Mouse (Mus musculus) cerebellum, postnatal 14 days (tissue): ENCODE measurements around the gene Cenpm.

Source experiments
- DNase-seq, 2 experiments: peaks; one replicate each; pipeline ENCODE4 v3.0.0; 2021; ENCODE audit warnings: mixed read lengths in 2 of 2

Cenpm gene

GRCm38 (mm10) chr15:82188481-82189240, 55.9 kb downstream of the Cenpm start:
- peak in 1 of 2 experiments; percentile 81 for DNase-seq

GRCm38 (mm10) chr15:82187924-82188323, 56.6 kb downstream of the Cenpm start:
- no peak for DNase-seq

- DNase-seq = no peak
Observed at GRCm38 (mm10) chr15:82187401-82187800, 57.1 kb downstream of the Cenpm start.

GRCm38 (mm10) chr15:82186931-82187330, 57.6 kb downstream of the Cenpm start:
- no peak for DNase-seq

- DNase-seq = no peak
Observed at GRCm38 (mm10) chr15:82186131-82186530, 58.4 kb downstream of the Cenpm start.

- DNase-seq = no peak
Observed at GRCm38 (mm10) chr15:82185062-82185783, 59.3 kb downstream of the Cenpm start.

GRCm38 (mm10) chr15:82184656-82185055, 59.9 kb downstream of the Cenpm start:
- DNase-seq = no peak

GRCm38 (mm10) chr15:82184183-82184582, 60.4 kb downstream of the Cenpm start:
- no peak for DNase-seq
